Mouse (Mus musculus) stomach, postnatal 0 days (tissue): ENCODE data around the gene Rita1. TPM values are rescaled to one million over a fixed set of nuclear protein-coding genes. Genes with fewer than 3 reads are reported as not detected.

Experiments used
- ATAC-seq: fragments of 200-750 bp; cut with Nextera tagmentation; 2 replicates; pipeline ENCODE4 v1.8.0; 2017; ENCODE audit not compliant: low FRiP score, low TSS enrichment
- DNase-seq: peaks from one replicate; pipeline ENCODE4 v3.0.0-alpha.2; 2016; ENCODE audit warnings: low spot score
- H3K27ac ChIP-seq: fragments of 300-500 bp; sonication (generic); replicated peaks from 2 replicates; pipeline ENCODE4 v1.5.1; 2014; ENCODE audit warnings: mild to moderate bottlenecking, control low read depth
- H3K27me3 ChIP-seq: fragments of 300-500 bp; sonication (generic); 2 replicates; pipeline ENCODE4 v1.6.1; 2014; ENCODE audit warnings: low read length; ENCODE audit not compliant: control insufficient read depth, insufficient read depth
- H3K36me3 ChIP-seq: fragments of 300-500 bp; sonication (generic); 2 replicates; pipeline ENCODE4 v1.6.1; 2014; ENCODE audit warnings: low read length, mixed read lengths; ENCODE audit not compliant: control insufficient read depth, insufficient read depth
- H3K4me1 ChIP-seq: fragments of 300-500 bp; sonication (generic); replicated peaks from 2 replicates; pipeline ENCODE4 v1.6.1; 2014; ENCODE audit warnings: antibody characterized with exemption; ENCODE audit not compliant: control insufficient read depth, insufficient read depth
- H3K4me2 ChIP-seq: fragments of 300-500 bp; sonication (generic); replicated peaks from 2 replicates; pipeline ENCODE4 v1.6.1; 2014; ENCODE audit warnings: low read depth, mild to moderate bottlenecking, control low read depth, moderate library complexity
- H3K4me3 ChIP-seq: fragments of 300-500 bp; sonication (generic); 2 replicates; pipeline ENCODE4 v1.5.1; 2014; ENCODE audit warnings: low read depth, low read length, control low read depth
- H3K9ac ChIP-seq: fragments of 300-500 bp; sonication (generic); 2 replicates; pipeline ENCODE4 v1.6.1; 2014; ENCODE audit warnings: mild to moderate bottlenecking, low read length, control low read depth, mixed read lengths
- H3K9me3 ChIP-seq: fragments of 300-500 bp; sonication (generic); 2 replicates; pipeline ENCODE4 v1.6.1; 2016; ENCODE audit warnings: low read length; ENCODE audit not compliant: control insufficient read depth
- CTCF ChIP-seq: IDR thresholded peaks from 2 replicates; pipeline ENCODE4 v1.5.1; 2016; ENCODE audit warnings: antibody characterized with exemption, low read depth, mild to moderate bottlenecking, moderate library complexity
- EP300 ChIP-seq: optimal IDR thresholded peaks from 2 replicates; pipeline ENCODE3; 2016; ENCODE audit warnings: antibody characterized with exemption
- WGBS: fragments of 180-500 bp; shearing (Covaris S2); extraction: QIAGEN DNeasy Blood & Tissue Kit; methylation state at CpG from one replicate; pipeline ENCODE4 v1.1.7; 2014; 5-methylcytosine and 5-hydroxymethylcytosine counted together
- polyA plus RNA-seq: library from polyadenylated mRNA; unstranded; fragments of >200 nt; fragmentation: Nextera tagmentation; extraction: Ambion mirVana; gene quantifications from 2 replicates; pipeline ENCODE4 v1.2.1, GENCODE M21; 2015

Gene Rita1
- polyA plus RNA-seq, result 12.1 TPM in 2 replicates

DNA sequence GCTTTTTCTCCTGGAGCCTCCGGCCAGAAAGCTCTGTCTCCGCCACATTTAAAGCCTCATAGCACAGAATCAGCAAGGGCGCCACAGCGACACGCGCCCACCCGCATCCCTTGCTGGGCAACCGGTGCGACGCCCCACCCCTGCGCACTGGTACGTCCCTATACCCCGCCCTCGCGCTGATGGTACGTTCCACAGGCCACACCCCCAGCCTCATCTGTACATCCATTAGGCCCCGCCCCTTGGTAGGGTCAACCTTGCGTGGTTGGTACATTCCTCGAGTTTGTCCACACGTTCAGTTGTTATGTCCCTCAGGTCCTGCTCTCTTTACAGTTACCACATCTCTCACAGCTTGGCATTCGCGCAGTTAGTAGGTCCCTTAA, at the start of gene Rita1, which contains the start of gene Ddx54:
Rita1 (minus strand) TSS at position 148 of the 380 bp plus-strand sequence.
Ddx54 (plus strand) TSS at position 298 of the 380 bp plus-strand sequence.
- Histone ChIP-seq H3K4me1 (peaks cover 4% of the 10 kb centered on the region), H3K4me2 (peak within 1 kb of the TSS; percentile 90), H3K4me3 (peak within 1 kb of the TSS; percentile 72), H3K9me3 (no peaks in the 10 kb centered on the region), H3K9ac (peak within 1 kb of the TSS; percentile 79), H3K27me3 (no peaks in the 10 kb centered on the region), H3K36me3 (0 out of 2 replicates have a peak, but pooled peaks cover 3% of the 10 kb centered on the region), H3K27ac (peak within 1 kb of the TSS; percentile 91)
- DNase-seq (peak; percentile 95), ATAC-seq (peak; percentile 85)
- TF ChIP-seq EP300, result no peak
- TF ChIP-seq CTCF, result no peak
- under 1% methylated on average over 22 of the region's 22 CpGs for whole genome bisulfite sequencing

DNA sequence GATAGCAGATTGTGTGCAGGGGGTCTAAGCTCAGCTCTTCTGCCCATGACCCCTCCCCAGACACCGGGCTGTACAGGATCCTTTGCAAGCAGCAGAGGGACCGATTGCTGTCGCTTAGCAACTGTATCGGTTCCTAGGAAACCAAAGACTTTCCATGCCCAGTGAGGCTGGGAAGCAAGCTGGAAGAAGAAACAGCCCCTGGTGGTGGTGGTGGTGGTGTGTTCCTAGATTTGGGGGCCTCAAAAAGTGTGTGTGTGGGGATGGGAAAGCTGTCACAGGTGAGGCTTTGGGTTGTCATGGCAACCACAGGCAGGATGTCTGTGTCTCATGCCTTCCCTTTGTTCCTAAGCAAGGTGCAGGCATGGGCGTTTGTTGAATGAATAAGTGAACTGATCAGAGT, 48.4 kb upstream of the Rita1 start:
- no peaks in the 10 kb centered on the region for H3K9me3 ChIP-seq

DNA sequence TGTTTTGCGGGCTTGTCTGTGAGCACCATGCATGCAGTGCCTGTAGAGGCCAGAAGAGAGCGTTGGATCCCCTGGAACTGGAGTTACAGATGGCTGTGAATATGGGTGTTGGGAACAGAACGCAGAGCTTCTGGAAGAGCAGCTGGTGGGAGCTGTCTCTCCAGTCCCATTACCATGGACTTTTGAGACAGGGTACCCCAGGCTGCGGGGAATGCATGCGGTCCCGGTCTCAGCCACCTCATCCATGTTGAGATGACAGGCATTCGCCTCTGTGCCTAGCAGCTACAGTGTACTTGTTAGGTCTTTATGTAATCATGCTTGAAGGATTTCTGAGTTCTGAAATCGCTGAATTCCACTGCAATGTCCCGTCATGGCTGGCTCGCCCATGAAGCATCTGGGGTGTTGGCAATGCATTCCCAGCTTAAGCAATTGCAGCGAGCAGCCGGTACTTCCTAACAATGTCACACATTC, 43.9 kb upstream of the Rita1 start:
- Histone ChIP-seq H3K4me2 (no peak overlapping the region), H3K27me3 (no peaks in the 10 kb centered on the region), H3K4me1 (no peaks in the 10 kb centered on the region), H3K27ac (no peak overlapping the region), H3K4me3 (no peak overlapping the region), H3K36me3 (no peaks in the 10 kb centered on the region), H3K9me3 (no peaks in the 10 kb centered on the region), H3K9ac (no peak overlapping the region)
- no peak for TF ChIP-seq CTCF
- ATAC-seq (no peak), DNase-seq (no peak)
- 71% methylated on average over 12 of the region's 12 CpGs for WGBS

More for the DNA sequence above, 48.4 kb upstream of the Rita1 start:
- no peak overlapping the region for H3K4me2 ChIP-seq
- H3K27ac ChIP-seq, result no peak overlapping the region
- no peak overlapping the region for H3K9ac ChIP-seq
- DNase-seq, result no peak
- 49% methylated on average over 5 of the region's 5 CpGs for WGBS
- H3K36me3 ChIP-seq, result no peaks in the 10 kb centered on the region
- ATAC-seq, result no peak
- H3K4me1 ChIP-seq, result no peaks in the 10 kb centered on the region
- H3K27me3 ChIP-seq, result no peaks in the 10 kb centered on the region
- no peak for TF ChIP-seq CTCF
- H3K4me3 ChIP-seq, result no peak overlapping the region

DNA sequence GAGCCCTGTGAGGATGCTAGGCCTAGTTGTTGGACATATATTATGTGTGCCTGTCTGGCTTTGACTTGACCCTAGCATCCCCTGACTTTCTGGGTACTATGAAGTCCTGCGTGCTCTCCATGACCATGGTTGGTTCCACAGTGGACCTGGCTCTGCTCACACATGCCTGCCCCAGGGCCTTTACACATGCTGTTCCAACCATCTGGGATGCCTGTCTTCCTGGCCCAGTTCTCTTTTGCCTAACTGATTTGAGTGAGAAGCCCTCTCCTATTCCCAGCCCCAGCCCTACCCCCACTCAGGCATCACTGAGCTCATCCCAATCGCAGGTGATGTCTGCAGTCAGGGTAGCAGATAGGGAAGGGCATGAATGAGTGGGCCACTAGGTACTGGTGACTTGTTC, 41.5 kb upstream of the Rita1 start:
- Histone ChIP-seq H3K4me1 (no peaks in the 10 kb centered on the region), H3K4me3 (no peak overlapping the region), H3K9me3 (no peaks in the 10 kb centered on the region), H3K4me2 (no peak overlapping the region), H3K9ac (no peak overlapping the region), H3K27me3 (0 out of 2 replicates have a peak, but pooled peaks cover 3% of the 10 kb centered on the region), H3K27ac (no peak overlapping the region), H3K36me3 (no peaks in the 10 kb centered on the region)
- no peak for ATAC-seq
- DNase-seq, result no peak
- TF ChIP-seq EP300 (no peak), CTCF (no peak)
- WGBS, result 86% methylated on average over 2 of the region's 2 CpGs

DNA sequence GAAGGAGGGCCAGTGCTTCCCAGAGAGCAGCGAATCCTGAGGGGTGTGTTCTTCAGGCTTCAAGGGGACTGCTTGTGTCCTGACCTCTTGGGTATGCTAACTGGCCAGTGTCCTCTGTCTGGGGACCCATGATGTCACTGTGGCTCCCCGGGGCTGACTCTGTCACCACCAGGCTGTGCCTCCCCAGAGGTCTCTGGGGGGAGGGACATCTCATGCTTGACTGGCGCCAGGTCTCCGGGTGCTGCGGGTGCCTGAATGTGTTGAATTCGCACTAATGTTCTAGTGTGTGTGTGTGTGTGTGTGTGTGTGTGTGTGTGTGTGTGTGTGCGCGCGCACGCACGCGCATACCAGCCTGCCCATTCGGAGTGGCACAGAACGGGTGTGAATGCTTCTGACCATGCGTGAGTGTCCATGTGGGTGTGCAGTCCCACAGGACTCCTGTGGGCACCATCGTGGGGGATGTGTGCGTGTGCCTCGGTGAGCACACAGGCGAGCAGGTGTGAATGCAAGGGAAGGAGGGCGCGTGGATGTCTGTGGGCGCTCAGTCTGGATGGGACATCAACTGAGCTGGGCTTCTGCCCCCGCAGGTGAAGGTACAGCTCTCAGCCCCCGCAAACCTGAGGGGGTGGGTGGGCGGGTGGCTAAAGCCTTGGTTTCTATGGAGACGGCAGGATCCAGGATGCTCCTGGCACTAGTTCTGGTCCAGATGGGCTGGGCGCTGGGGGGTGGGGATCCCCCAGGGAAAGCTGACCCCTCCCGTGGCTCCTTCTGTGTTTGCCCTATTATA, 40.7 kb upstream of the Rita1 start:
- Histone ChIP-seq H3K27ac (no peak overlapping the region), H3K9ac (no peak overlapping the region), H3K4me2 (no peak overlapping the region), H3K9me3 (no peaks in the 10 kb centered on the region), H3K27me3 (0 out of 2 replicates have a peak, but pooled peaks cover 3% of the 10 kb centered on the region), H3K36me3 (no peaks in the 10 kb centered on the region), H3K4me3 (no peak overlapping the region), H3K4me1 (0 out of 2 replicates have a peak, but pooled peaks cover 2% of the 10 kb centered on the region)
- no peak for TF ChIP-seq CTCF
- no peak for TF ChIP-seq EP300
- DNase-seq, result no peak
- no peak for ATAC-seq
- 83% methylated on average over 25 of the region's 28 CpGs for WGBS

DNA sequence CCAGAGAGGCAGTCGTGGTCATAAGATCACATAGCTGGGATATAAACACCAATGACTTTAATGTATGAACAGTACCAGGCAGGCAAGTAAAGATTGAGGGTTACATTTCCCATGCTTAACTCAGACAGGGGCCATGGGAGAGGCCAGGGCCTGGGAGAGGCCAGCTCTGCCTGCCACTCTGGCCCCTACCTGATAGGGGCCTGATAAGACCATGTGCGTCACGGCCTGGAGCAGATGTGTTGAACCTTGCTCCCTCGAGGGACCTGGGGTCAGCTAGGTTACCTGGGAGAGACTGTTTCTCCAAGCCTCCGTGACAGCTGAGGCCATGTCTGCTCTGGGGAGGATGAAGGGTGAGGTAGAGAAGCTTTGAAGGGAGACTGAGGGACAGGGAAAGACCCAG, 38.8 kb upstream of the Rita1 start:
- H3K4me1 ChIP-seq, result 0 out of 2 replicates have a peak, but pooled peaks cover 2% of the 10 kb centered on the region
- no peaks in the 10 kb centered on the region for H3K9me3 ChIP-seq
- H3K4me3 ChIP-seq, result no peak overlapping the region
- no peaks in the 10 kb centered on the region for H3K36me3 ChIP-seq
- no peak overlapping the region for H3K4me2 ChIP-seq
- H3K27me3 ChIP-seq, result 0 out of 2 replicates have a peak, but pooled peaks cover 3% of the 10 kb centered on the region
- H3K9ac ChIP-seq, result no peak overlapping the region
- no peak overlapping the region for H3K27ac ChIP-seq
- 41% methylated on average over 5 of the region's 5 CpGs for WGBS
- no peak for ATAC-seq
- no peak for TF ChIP-seq EP300
- no peak for TF ChIP-seq CTCF
- DNase-seq, result no peak
